Mouse (Mus musculus) liver, postnatal 0 days (tissue): Measurements from ENCODE around the gene Prpf8. TPM values are rescaled to one million over a fixed set of nuclear protein-coding genes. Genes with fewer than 3 reads are reported as not detected.
A peak's percentile ranks its signal among the peaks of the same experiment; 100 is the strongest.
"Not testable (repeated sequence)": the region's sequence is repeated elsewhere in the genome, so short reads cannot be mapped to it uniquely, and the experiment has no call there.

ENCODE experiments used
- ATAC-seq: fragments of 200-750 bp; cut with Nextera tagmentation; 2 replicates; pipeline ENCODE4 v1.8.0; 2017; ENCODE audit warnings: mild to moderate bottlenecking, moderate library complexity
- DNase-seq: peaks from one replicate; pipeline ENCODE4 v3.0.0-alpha.2; 2016
- H3K27ac ChIP-seq: fragments of 300-500 bp; sonication (generic); 2 replicates; pipeline ENCODE4 v1.5.1; 2014; ENCODE audit warnings: antibody characterized with exemption, moderate library complexity, mild to moderate bottlenecking, low read depth
- H3K27me3 ChIP-seq: fragments of 300-500 bp; sonication (generic); 2 replicates; pipeline ENCODE4 v1.6.1; 2014; ENCODE audit warnings: low read length, control low read depth, mixed read lengths; ENCODE audit not compliant: insufficient read depth
- H3K36me3 ChIP-seq: fragments of 300-500 bp; sonication (generic); replicated peaks from 2 replicates; pipeline ENCODE4 v1.6.1; 2014; ENCODE audit warnings: mild to moderate bottlenecking, control low read depth, low read length, moderate library complexity, mixed read lengths; ENCODE audit not compliant: insufficient read depth
- H3K4me1 ChIP-seq: fragments of 300-500 bp; sonication (generic); 2 replicates; pipeline ENCODE4 v1.6.1; 2014; ENCODE audit warnings: antibody characterized with exemption, mild to moderate bottlenecking, control low read depth; ENCODE audit not compliant: insufficient read depth
- H3K4me2 ChIP-seq: fragments of 300-500 bp; sonication (generic); 2 replicates; pipeline ENCODE4 v1.6.1; 2014; ENCODE audit warnings: low read depth, mild to moderate bottlenecking, low read length, moderate library complexity, mixed read lengths
- H3K4me3 ChIP-seq: fragments of 300-500 bp; sonication (generic); 2 replicates; pipeline ENCODE4 v1.5.1; 2014; ENCODE audit warnings: low read depth, low read length
- H3K9ac ChIP-seq: fragments of 300-500 bp; sonication (generic); replicated peaks from 2 replicates; pipeline ENCODE4 v1.6.1; 2014; ENCODE audit warnings: mild to moderate bottlenecking, moderate library complexity
- H3K9me3 ChIP-seq: fragments of 300-500 bp; sonication (generic); 2 replicates; pipeline ENCODE4 v1.6.1; 2016; ENCODE audit warnings: mild to moderate bottlenecking, control low read depth, low read length, mixed read lengths
- CTCF ChIP-seq: sonication (generic); IDR thresholded peaks from 2 replicates; pipeline ENCODE4 v1.5.1; 2016; ENCODE audit warnings: antibody characterized with exemption, low read depth
- EP300 ChIP-seq: IDR thresholded peaks from 2 replicates; pipeline ENCODE4 v1.6.1; 2016; ENCODE audit warnings: antibody characterized with exemption, low read depth, mild to moderate bottlenecking
- WGBS: fragments of 180-500 bp; shearing (Covaris S2); extraction: QIAGEN DNeasy Blood & Tissue Kit; methylation state at CpG from one replicate; pipeline ENCODE4 v1.1.7; 2014; ENCODE audit not compliant: insufficient replicate concordance; 5-methylcytosine and 5-hydroxymethylcytosine counted together
- microRNA counts: library from miRNA; unstranded; fragments of <30 nt; microRNA quantifications from one replicate; lab custom pipeline; 2015
- microRNA-seq: library from miRNA; unstranded; fragments of <30 nt; microRNA quantifications from one replicate; pipeline ENCODE4, GENCODE M21; 2016
- polyA plus RNA-seq: library from polyadenylated mRNA; unstranded; fragments of >200 nt; fragmentation: Nextera tagmentation; extraction: Ambion mirVana; gene quantifications from 2 replicates; pipeline ENCODE4 v1.2.1, GENCODE M21; 2015

Gene Prpf8
- polyA plus RNA-seq, 1 experiment from 2014 or later, result 13.9 TPM

DNA sequence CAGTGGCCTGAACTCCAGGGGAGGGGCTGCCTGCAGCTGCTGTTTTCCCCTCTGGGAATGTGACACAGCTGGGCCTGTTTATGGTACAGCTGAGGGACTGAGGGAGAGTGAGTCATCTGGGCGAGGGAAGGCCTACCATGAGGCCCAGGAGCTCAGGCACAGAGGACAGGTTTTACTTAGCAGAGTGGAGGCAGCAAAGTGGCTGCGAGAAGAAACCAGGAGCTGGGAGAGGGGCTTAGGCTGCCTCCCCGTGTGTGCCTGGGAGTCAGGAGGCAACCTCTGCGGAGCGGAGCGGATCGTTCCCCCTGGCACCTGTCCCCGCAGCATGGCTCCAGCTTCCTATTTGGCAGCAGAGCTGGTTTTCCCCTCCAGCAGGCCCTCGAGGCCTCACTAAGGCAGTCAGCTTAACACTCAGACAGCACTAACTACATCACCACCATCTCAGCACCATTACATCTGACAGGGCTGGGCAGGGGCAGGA lies 65.4 kb downstream of the Prpf8 start:
- 0 out of 2 replicates have a peak overlapping the region, but pooled peaks have one; percentile 30 for H3K27ac ChIP-seq
- no peak for ATAC-seq
- no peaks in the 10 kb centered on the region; the same call in 1 of the 2 replicates for H3K36me3 ChIP-seq
- no peaks in the 10 kb centered on the region for H3K9me3 ChIP-seq
- peaks cover 18% of the 10 kb centered on the region for H3K4me1 ChIP-seq
- no peak for DNase-seq
- 69% methylated on average over 9 of the region's 9 CpGs for WGBS
- no peak overlapping the region for H3K4me3 ChIP-seq
- no peak overlapping the region for H3K9ac ChIP-seq
- no peak overlapping the region for H3K4me2 ChIP-seq
- TF ChIP-seq CTCF, result no peak
- no peak for TF ChIP-seq EP300
- H3K27me3 ChIP-seq, result no peaks in the 10 kb centered on the region

DNA sequence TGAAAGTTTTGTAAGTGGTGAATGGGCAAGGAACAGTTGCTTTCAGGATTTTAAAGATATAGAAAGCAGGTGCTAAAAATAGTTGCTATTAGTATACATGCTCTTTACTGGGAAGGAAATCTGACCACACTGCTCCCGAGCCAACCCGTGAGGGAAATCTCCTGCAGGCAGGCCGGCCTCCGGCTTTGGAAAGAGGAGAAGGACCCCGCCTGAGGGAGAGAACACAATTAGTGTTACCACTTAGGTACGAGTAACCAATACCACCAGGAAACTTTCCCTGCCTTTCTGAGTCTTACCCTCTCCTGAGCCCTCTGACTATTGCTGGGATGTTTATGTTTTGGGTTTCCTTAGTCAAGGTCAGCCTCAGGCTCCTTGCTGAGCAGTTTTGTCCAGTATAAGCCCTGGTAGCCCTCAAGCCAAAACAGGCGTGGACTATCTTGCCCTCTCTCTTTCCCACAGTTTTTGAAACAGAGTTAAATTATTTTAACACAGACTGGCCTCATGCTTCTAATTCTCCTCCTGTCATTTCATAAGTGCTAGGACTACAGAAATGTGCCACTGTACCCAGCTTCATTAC lies 66.4 kb downstream of the Prpf8 start:
- no peak for DNase-seq
- no peak for ATAC-seq
- Histone ChIP-seq H3K27ac (no peak overlapping the region), H3K4me1 (peaks cover 14% of the 10 kb centered on the region), H3K36me3 (peaks cover 5% of the 10 kb centered on the region; the same call in 1 of the 2 replicates), H3K9ac (no peak overlapping the region), H3K9me3 (no peaks in the 10 kb centered on the region), H3K27me3 (no peaks in the 10 kb centered on the region), H3K4me3 (no peak overlapping the region), H3K4me2 (no peak overlapping the region)
- TF ChIP-seq EP300 (no peak), CTCF (no peak)
- WGBS, result 64% methylated on average over 7 of the region's 7 CpGs

GRCm38 (mm10) chr11:75556006-75556405 lies 69.4 kb downstream of the Prpf8 start:
- not testable (repeated sequence) for H3K27ac ChIP-seq, DNase-seq, H3K4me3 ChIP-seq, H3K9me3 ChIP-seq, H3K36me3 ChIP-seq, H3K4me1 ChIP-seq, H3K27me3 ChIP-seq, H3K4me2 ChIP-seq, H3K9ac ChIP-seq, ATAC-seq
- 79% methylated on average over 6 of the region's 6 CpGs for WGBS
- peak; percentile 39 for TF ChIP-seq CTCF

- Histone ChIP-seq H3K9ac (no peak overlapping the region), H3K36me3 (peaks cover 5% of the 10 kb centered on the region; the same call in 1 of the 2 replicates), H3K27ac (no peak overlapping the region), H3K4me2 (no peak overlapping the region), H3K4me3 (no peak overlapping the region), H3K4me1 (0 out of 2 replicates have a peak, but pooled peaks cover 3% of the 10 kb centered on the region), H3K27me3 (no peaks in the 10 kb centered on the region), H3K9me3 (no peaks in the 10 kb centered on the region)
- ATAC-seq (no peak), DNase-seq (no peak)
- 84% methylated on average over 6 of the region's 6 CpGs for WGBS
- TF ChIP-seq EP300 (no peak), CTCF (no peak)
Measured at GRCm38 (mm10) chr11:75557142-75557541, 70.5 kb downstream of the Prpf8 start.

DNA sequence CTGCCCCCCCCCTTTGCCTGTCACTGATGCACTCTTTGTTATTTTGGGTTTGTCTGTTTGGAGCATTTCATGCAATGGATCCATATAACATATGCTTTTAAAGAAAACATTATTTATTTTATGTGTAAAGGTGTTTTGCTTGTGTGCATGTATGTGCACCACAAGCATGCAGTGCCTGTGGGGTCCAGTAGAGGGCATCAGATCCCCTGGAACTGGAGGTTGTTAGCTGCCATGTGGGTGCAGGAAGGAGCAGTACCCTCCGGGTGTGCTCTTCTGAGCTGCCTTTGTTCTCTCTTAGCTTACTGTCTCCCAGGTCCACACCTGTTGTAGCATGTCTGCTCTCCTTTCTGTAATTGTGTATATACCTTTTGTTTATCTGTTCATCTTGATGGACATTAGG lies 71.5 kb downstream of the Prpf8 start:
- H3K36me3 ChIP-seq, result peaks cover 6% of the 10 kb centered on the region; the same call in 1 of the 2 replicates
- H3K9me3 ChIP-seq, result no peaks in the 10 kb centered on the region
- H3K4me1 ChIP-seq, result 0 out of 2 replicates have a peak, but pooled peaks cover 3% of the 10 kb centered on the region
- WGBS, result 95% methylated on average over 1 of the region's 1 CpGs
- no peak overlapping the region for H3K9ac ChIP-seq
- H3K27ac ChIP-seq, result no peak overlapping the region
- no peak overlapping the region for H3K4me3 ChIP-seq
- H3K4me2 ChIP-seq, result no peak overlapping the region
- H3K27me3 ChIP-seq, result no peaks in the 10 kb centered on the region
- ATAC-seq, result no peak
- TF ChIP-seq CTCF, result peak; percentile 60
- TF ChIP-seq EP300, result no peak
- DNase-seq, result no peak

MicroRNA genes within 50 kb of the gene (microRNA counts, 519-probe panel; counts per million panel counts)
- 8,537 counts per million, percentile 95 among the panel's probes with 10 or more counts for microRNA mmu-miR-22 (lab: Ali Mortazavi, UCI)

Small RNAs within 50 kb of the gene (microRNA-seq; reads per million reads assigned to microRNA genes)
- gene Mir22, result 51,750 reads per million, percentile 99 among the genes with 10 or more reads in this experiment
- not detected for gene Mir3971

Other genes starting within 250 kb of the Prpf8 start
- gene Rpa1, start 138.5 kb upstream of the Prpf8 start, polyA plus RNA-seq, result 43.5 and 49.3 TPM in 2 replicates
- 3.1 TPM in 2 replicates for gene Smyd4, start 138.4 kb upstream of the Prpf8 start, polyA plus RNA-seq
- 823 and 833 TPM in 2 replicates for gene Serpinf1, start 64.1 kb upstream of the Prpf8 start, polyA plus RNA-seq
- 975 and 1,049 TPM in 2 replicates for gene Serpinf2, start 47.2 kb upstream of the Prpf8 start, polyA plus RNA-seq
- gene Wdr81, start 32.1 kb upstream of the Prpf8 start, polyA plus RNA-seq, result 8.4 and 9.5 TPM in 2 replicates
- gene Tlcd2, start 25.1 kb upstream of the Prpf8 start, polyA plus RNA-seq, result 34.2 and 35.6 TPM in 2 replicates
- gene Rilp, start 23.3 kb downstream of the Prpf8 start, polyA plus RNA-seq, result 13.2 and 13.4 TPM in 2 replicates
- 3.1 TPM in 2 replicates for gene Scarf1, start 26.7 kb downstream of the Prpf8 start, polyA plus RNA-seq
- gene Slc43a2, start 44.9 kb downstream of the Prpf8 start, polyA plus RNA-seq, result 5.9 and 7.2 TPM in 2 replicates
- 30.1 and 36.7 TPM in 2 replicates for gene Pitpna, start 101.3 kb downstream of the Prpf8 start, polyA plus RNA-seq
- 16.7 TPM in 2 replicates for gene Inpp5k, start 144.2 kb downstream of the Prpf8 start, polyA plus RNA-seq
- gene Myo1c, start 163.7 kb downstream of the Prpf8 start, polyA plus RNA-seq, result 19.4 and 22.4 TPM in 2 replicates
- gene Crk, start 192.4 kb downstream of the Prpf8 start, polyA plus RNA-seq, result 35.0 and 36.0 TPM in 2 replicates
- 190 and 204 TPM in 2 replicates for gene Ywhae, start 246.1 kb downstream of the Prpf8 start, polyA plus RNA-seq